Mouse (Mus musculus) neural tube, embryonic 10.5 days (tissue): ENCODE measurements at regions not wholly inside any gene's neighbourhood (a gene's known extent, or its start where the extent isn't known, plus 50 kb on each side); places are given as distances from the start of the nearest gene placed in this dataset.

Source experiments
- DNase-seq: peaks from one replicate; pipeline ENCODE4 v3.0.0-alpha.2; 2017; ENCODE audit warnings: low spot score; ENCODE audit errors: extremely low spot score

- DNase-seq = no peak
Measured at GRCm38 (mm10) chr7:79201246-79201645, 52.4 kb upstream of the Mfge8 start.

GRCm38 (mm10) chr7:79202336-79202735 is 53.5 kb upstream of the Mfge8 start:
- DNase-seq = no peak

GRCm38 (mm10) chr7:79203481-79203880 is 54.6 kb upstream of the Mfge8 start:
- no peak for DNase-seq

DNA sequence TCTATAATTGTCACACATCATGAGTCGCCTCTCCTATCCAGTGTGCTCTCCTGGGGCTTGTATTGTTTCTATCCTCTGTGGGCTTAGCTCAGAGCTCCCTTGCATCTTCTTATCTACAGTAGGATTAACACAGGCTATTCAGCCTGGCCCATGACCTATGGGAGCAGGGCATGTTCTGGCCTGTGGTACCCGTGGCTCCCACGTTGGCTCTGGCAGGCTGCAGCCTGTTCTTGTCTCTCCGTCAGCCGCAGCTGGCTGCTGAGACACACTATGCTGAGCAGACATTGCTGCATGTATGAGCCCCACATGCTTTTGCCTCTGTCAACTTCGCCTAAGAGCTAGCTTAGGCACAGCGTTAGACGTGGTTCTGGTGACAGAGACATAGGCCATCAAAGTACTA is 58.3 kb upstream of the Mfge8 start:
- DNase-seq = no peak

- DNase-seq = no peak
Measured at GRCm38 (mm10) chr7:79210376-79211215, 61.7 kb upstream of the Mfge8 start.

GRCm38 (mm10) chr7:79211287-79211976 is 61.6 kb upstream of the Abhd2 start:
- DNase-seq = peak; percentile 20

GRCm38 (mm10) chr7:79212231-79212630 is 60.8 kb upstream of the Abhd2 start:
- no peak for DNase-seq

DNA sequence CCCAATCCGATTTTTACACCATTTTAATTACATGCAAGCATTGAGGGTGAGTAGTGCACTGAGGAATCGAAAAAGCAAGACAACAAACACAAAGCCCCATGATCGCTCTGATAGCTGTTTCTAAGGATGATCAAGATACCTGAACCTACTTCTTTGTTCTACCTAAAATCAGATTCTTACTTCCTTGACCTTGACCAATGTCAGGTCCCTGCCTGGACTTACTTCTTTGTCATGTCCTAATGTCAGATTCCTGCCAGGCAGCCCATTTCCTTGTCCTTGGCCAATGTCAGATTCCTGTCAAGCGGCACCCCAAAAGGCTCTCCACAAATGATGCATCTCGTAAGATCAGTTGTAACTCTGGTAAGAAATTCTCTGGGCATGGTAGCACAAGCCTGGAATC is 58.0 kb upstream of the Abhd2 start:
- no peak for DNase-seq

DNA sequence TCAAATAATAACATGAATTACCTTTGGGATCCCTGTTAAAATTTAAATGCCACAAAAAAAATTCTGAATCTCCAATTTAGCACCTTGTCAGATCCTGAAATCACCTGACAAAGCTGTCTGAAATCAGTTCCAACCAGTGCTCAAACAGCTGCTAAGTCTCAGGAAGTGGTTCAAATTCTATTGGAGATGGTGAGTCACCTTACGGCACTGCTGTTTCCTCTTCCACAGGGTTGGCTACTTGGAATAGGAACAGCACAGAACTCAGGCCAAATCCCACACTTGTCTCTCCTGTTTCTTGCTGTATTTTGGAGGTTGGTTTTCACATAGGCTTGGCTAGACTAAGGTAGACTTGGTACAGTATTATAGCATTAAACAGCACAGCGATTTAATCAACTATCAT is 55.8 kb upstream of the Abhd2 start:
- no peak for DNase-seq

DNA sequence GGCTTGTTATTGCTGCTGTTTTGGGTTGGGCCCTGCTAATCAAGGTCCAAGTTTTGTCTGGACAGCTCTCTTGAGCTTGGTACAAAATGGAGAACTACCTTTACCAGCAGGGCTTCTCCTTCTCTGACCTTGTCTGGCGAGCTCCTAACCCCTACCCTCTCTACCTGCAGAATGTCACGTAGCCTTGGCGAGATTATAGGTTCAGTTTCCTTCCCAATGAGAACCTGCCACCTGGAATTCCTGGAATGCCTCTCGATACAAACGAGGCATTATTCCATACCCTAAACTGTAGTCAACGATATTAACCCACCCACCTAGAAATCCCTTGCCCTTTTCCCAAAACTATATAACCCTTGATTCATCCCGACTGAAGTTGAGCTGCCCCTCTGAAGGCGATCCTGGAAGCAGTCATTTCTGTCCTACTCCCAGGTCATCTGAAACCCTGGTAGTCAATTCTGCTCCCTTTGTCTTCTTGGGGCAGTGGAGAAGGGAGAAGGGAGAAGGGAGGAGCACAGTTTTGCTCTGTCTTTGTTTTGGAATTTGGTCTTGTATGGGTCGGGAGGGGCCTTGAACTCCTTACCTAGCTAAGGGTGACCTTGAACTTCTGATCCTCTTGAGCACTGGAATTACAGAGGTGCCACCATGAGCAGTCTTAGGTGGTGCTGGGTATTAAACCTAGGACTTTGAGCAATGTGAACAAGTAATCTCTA is 50.2 kb upstream of the Abhd2 start:
- DNase-seq = no peak
